Mouse (Mus musculus): ENCODE measurements around the gene Gtf2e1. TPM values are rescaled to one million over a fixed set of nuclear protein-coding genes. Genes with fewer than 3 reads are reported as not detected.

The Gtf2e1 gene
- polyA plus RNA-seq, 1 experiment, result 6.7 TPM

DNA sequence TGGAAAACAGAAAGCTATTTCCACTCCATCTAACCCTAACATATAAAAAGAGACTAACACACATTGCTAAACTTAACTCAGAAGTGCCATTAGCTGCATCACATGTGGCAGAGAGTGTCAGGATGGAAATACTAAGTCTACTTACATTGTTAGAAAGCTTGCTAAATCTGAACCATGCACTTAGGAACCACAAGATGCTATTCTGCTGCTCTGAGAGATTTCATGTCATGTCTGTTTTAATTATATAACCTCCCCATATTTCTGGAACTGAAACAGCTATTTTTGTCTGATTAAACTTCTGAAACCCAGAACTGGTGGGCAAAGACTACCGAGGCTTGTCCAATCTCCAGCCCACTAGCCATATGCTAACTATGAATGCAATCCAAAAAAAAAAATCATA lies 7.5 kb downstream of the Gtf2e1 start:
- H3K27ac ChIP-seq (ENCODE audit: control insufficient read depth, insufficient read depth, low read length), result no peak overlapping the region
- H3K4me1 ChIP-seq (replicated peaks; ENCODE audit: control insufficient read depth, insufficient read depth, low read length), result no peaks in the 10 kb centered on the region
- TF ChIP-seq CTCF (IDR thresholded peaks at IDR 0.05; ENCODE audit: borderline replicate concordance, control insufficient read depth, extremely low read depth, insufficient read depth, low read length, poor library complexity), result no peak
- no peak for TF ChIP-seq POLR2A (IDR thresholded peaks at IDR 0.05; ENCODE audit: control insufficient read depth, extremely low read depth, insufficient read depth, low read length, poor library complexity)
- no peak for DNase-seq
- peaks cover 3% of the 10 kb centered on the region; the same call in 1 of the 2 replicates for H3K36me3 ChIP-seq (ENCODE audit: control insufficient read depth, insufficient read depth, low read length)
- no peak overlapping the region for H3K4me3 ChIP-seq (ENCODE audit: control insufficient read depth, insufficient read depth, low read length)
- WGBS, result 87% methylated on average over 1 of the region's 1 CpGs
- no peaks in the 10 kb centered on the region for H3K27me3 ChIP-seq (ENCODE audit: control insufficient read depth, insufficient read depth, low read length)

DNA sequence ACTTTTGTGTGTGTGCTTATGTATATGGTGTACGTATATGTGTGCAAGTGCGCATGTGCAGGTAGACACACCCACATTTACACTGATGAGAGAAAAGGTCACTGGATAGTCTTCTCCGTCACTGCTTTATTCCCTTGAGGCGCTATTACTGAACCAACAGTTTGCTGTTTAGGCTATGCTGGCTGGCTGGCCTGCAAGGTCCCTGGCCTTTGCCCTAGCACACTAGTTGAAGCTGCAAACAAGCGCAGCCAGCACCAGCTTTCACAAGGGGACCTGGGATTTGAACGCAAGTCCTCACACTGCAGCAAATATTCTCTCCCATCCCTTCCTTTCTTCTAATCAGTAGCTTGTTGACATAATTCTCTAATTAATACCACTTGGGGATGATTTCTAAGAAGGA lies 9.4 kb downstream of the Gtf2e1 start:
- Histone ChIP-seq H3K4me3 (ENCODE audit: control insufficient read depth, insufficient read depth, low read length) (no peak overlapping the region), H3K36me3 (ENCODE audit: control insufficient read depth, insufficient read depth, low read length) (peaks cover 2% of the 10 kb centered on the region; the same call in 1 of the 2 replicates), H3K27ac (ENCODE audit: control insufficient read depth, insufficient read depth, low read length) (no peak overlapping the region), H3K27me3 (ENCODE audit: control insufficient read depth, insufficient read depth, low read length) (no peaks in the 10 kb centered on the region), H3K4me1 (replicated peaks; ENCODE audit: control insufficient read depth, insufficient read depth, low read length) (no peaks in the 10 kb centered on the region)
- no peak for DNase-seq
- 98% methylated on average over 6 of the region's 6 CpGs for WGBS
- TF ChIP-seq POLR2A (IDR thresholded peaks at IDR 0.05; ENCODE audit: control insufficient read depth, extremely low read depth, insufficient read depth, low read length, poor library complexity), result no peak
- no peak for TF ChIP-seq CTCF (IDR thresholded peaks at IDR 0.05; ENCODE audit: borderline replicate concordance, control insufficient read depth, extremely low read depth, insufficient read depth, low read length, poor library complexity)

GRCm38 (mm10) chr16:37526688-37527223 lies 12.8 kb downstream of the Gtf2e1 start:
- Histone ChIP-seq H3K27ac (ENCODE audit: control insufficient read depth, insufficient read depth, low read length) (no peak overlapping the region), H3K36me3 (ENCODE audit: control insufficient read depth, insufficient read depth, low read length) (peaks cover 6% of the 10 kb centered on the region), H3K4me1 (replicated peaks; ENCODE audit: control insufficient read depth, insufficient read depth, low read length) (no peaks in the 10 kb centered on the region), H3K27me3 (ENCODE audit: control insufficient read depth, insufficient read depth, low read length) (no peaks in the 10 kb centered on the region), H3K4me3 (ENCODE audit: control insufficient read depth, insufficient read depth, low read length) (no peak overlapping the region)
- DNase-seq, result no peak
- WGBS, result 96% methylated on average over 3 of the region's 3 CpGs
- TF ChIP-seq CTCF (IDR thresholded peaks at IDR 0.05; ENCODE audit: borderline replicate concordance, control insufficient read depth, extremely low read depth, insufficient read depth, low read length, poor library complexity) (no peak), POLR2A (IDR thresholded peaks at IDR 0.05; ENCODE audit: control insufficient read depth, extremely low read depth, insufficient read depth, low read length, poor library complexity) (no peak)

DNA sequence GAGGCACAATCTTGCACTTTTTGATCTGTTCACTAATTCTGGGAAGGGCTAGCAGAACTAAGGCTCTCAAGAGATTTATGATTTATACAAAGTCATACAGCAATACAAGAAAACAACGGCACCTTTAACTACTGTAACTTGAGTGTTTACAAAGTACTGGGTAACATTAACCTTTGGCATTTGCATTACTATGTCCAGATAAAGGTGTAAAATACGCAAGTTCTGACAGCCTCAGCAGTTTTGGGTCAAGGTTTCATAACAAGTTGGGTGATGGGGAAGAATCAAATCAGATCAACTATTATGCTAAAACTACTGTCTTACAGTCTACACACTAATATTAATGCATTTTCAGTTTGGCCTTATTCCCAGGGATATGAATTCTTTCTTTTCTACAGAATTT lies 14.5 kb downstream of the Gtf2e1 start:
- no peak overlapping the region for H3K4me3 ChIP-seq (ENCODE audit: control insufficient read depth, insufficient read depth, low read length)
- WGBS, result 98% methylated on average over 2 of the region's 2 CpGs
- H3K27me3 ChIP-seq (ENCODE audit: control insufficient read depth, insufficient read depth, low read length), result no peaks in the 10 kb centered on the region
- TF ChIP-seq CTCF (IDR thresholded peaks at IDR 0.05; ENCODE audit: borderline replicate concordance, control insufficient read depth, extremely low read depth, insufficient read depth, low read length, poor library complexity) (no peak), POLR2A (IDR thresholded peaks at IDR 0.05; ENCODE audit: control insufficient read depth, extremely low read depth, insufficient read depth, low read length, poor library complexity) (no peak)
- H3K27ac ChIP-seq (ENCODE audit: control insufficient read depth, insufficient read depth, low read length), result no peak overlapping the region
- DNase-seq, result no peak
- no peaks in the 10 kb centered on the region for H3K4me1 ChIP-seq (replicated peaks; ENCODE audit: control insufficient read depth, insufficient read depth, low read length)
- H3K36me3 ChIP-seq (ENCODE audit: control insufficient read depth, insufficient read depth, low read length), result peaks cover 6% of the 10 kb centered on the region

DNA sequence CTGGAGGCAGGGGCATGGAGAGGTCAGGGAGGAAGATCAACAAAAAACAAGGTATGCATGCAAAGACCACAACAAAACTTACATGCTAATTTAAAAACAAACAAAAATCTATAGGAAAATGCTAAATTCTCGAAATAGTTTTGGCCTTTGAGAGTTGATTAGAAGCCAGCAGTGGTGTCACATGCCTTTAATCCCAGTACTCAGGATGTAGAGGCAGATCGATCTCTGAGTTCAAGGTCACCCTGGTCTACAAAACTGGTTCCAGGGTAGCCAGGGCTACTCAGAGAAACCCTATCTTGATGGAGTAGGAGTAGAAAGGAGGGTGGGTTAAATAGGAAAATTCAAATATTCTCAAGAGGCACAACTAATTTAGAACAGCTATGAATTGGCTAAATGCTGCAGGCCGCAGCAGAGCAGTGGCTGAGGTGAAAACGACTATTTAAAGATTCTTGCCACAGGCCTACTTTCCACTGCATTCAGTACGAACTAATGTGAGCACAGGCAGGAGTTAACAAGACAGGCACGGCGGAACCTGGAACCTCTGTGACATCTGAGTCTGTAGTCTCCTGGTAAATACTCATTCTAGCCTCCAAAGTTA lies 17.4 kb downstream of the Gtf2e1 start:
- Histone ChIP-seq H3K27me3 (ENCODE audit: control insufficient read depth, insufficient read depth, low read length) (no peaks in the 10 kb centered on the region), H3K36me3 (ENCODE audit: control insufficient read depth, insufficient read depth, low read length) (peaks cover 6% of the 10 kb centered on the region), H3K4me3 (ENCODE audit: control insufficient read depth, insufficient read depth, low read length) (no peak overlapping the region), H3K4me1 (replicated peaks; ENCODE audit: control insufficient read depth, insufficient read depth, low read length) (no peaks in the 10 kb centered on the region), H3K27ac (ENCODE audit: control insufficient read depth, insufficient read depth, low read length) (no peak overlapping the region)
- DNase-seq, result no peak
- no peak for TF ChIP-seq CTCF (IDR thresholded peaks at IDR 0.05; ENCODE audit: borderline replicate concordance, control insufficient read depth, extremely low read depth, insufficient read depth, low read length, poor library complexity)
- TF ChIP-seq POLR2A (IDR thresholded peaks at IDR 0.05; ENCODE audit: control insufficient read depth, extremely low read depth, insufficient read depth, low read length, poor library complexity), result no peak
- WGBS, result 98% methylated on average over 7 of the region's 7 CpGs

DNA sequence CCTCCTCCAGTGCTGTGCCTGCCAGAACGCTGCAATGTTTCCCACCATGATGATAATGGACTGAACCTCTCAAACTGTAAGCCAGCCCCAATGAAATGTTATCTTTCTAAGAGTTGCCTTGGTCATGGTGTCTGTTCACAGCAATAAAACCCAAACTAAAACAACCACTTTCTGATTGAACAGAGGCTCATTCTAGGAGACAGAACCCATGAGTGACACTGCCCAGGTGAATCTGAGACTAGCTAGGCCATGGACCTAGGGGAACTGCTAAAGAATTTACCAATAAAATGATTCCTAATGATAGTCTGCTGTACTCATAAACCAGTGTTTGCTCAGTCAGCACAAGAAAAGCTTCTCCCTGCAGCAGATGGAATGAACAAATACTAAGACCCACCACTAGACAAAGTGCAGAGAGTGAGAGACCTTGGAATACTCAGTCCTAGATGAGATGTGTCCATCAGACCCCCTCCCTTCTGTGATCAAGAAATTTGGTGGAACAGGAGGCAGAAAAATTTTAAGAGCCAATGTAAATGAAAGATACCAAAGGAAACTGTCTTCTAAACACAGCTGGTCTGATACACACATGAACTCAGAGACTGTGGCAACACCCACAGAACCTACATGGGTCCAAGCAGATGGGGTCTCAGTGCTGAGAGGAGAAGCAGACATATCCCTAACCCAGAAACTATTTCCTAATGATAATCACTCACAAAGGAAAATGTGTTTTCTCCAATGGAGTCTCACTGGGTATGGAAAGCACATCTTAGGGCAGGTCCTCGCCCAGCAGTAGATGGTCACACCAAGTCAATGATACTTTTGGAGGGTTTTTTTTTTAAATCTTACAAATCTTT lies 19.2 kb downstream of the Gtf2e1 start:
- 99% methylated on average over 2 of the region's 2 CpGs for WGBS
- H3K27ac ChIP-seq (ENCODE audit: control insufficient read depth, insufficient read depth, low read length), result no peak overlapping the region
- no peaks in the 10 kb centered on the region for H3K27me3 ChIP-seq (ENCODE audit: control insufficient read depth, insufficient read depth, low read length)
- TF ChIP-seq CTCF (IDR thresholded peaks at IDR 0.05; ENCODE audit: borderline replicate concordance, control insufficient read depth, extremely low read depth, insufficient read depth, low read length, poor library complexity) (no peak), POLR2A (IDR thresholded peaks at IDR 0.05; ENCODE audit: control insufficient read depth, extremely low read depth, insufficient read depth, low read length, poor library complexity) (no peak)
- H3K4me1 ChIP-seq (replicated peaks; ENCODE audit: control insufficient read depth, insufficient read depth, low read length), result no peaks in the 10 kb centered on the region
- no peak overlapping the region for H3K4me3 ChIP-seq (ENCODE audit: control insufficient read depth, insufficient read depth, low read length)
- DNase-seq, result no peak
- H3K36me3 ChIP-seq (ENCODE audit: control insufficient read depth, insufficient read depth, low read length), result peaks cover 6% of the 10 kb centered on the region
